Mouse (Mus musculus): ENCODE results near the gene Gpkow. TPM values are rescaled to one million over a fixed set of nuclear protein-coding genes. Genes with fewer than 3 reads are reported as not detected.

Gene Gpkow
- total RNA-seq (2015; ENCODE audit: low replicate concordance) = 7.9 and 13.4 TPM in 2 replicates
- total RNA-seq (2017; ENCODE audit: low replicate concordance) = 9.0 and 11.3 TPM in 2 replicates

DNA sequence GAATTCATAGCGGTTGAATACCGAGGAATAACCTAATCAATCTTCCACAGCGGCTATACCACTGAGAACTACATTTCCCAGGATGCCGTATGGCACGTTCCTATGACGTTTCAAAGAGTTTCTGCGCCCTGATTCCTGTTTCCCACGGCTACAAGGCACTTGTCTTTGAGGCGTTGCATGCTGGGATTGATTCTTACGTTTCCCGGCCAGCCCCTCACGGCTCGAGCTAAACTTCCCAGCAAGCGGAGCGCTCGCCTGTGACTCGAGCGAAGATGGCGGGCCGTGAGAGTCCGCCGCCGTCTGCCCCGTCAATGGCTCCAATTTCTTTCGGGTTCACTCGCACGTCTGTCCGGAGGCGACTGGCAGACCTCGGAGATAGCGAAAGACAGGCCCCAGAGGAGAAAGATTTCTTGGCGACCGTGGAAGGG is at the start of gene Gpkow:
Gene Gpkow, plus strand, starts transcription at position 178 of the 428 bp plus-strand sequence.
- ATAC-seq (replicated peaks; ENCODE audit: low FRiP score, poor library complexity, severe bottlenecking) = peak; percentile 100

- ATAC-seq (replicated peaks; ENCODE audit: low FRiP score, poor library complexity, severe bottlenecking) = peak; percentile 96
These were observed 48.1 kb upstream of the Gpkow start for GRCm38 (mm10) chrX:7648671-7649304.

- peak; percentile 70 for ATAC-seq (replicated peaks; ENCODE audit: low FRiP score, poor library complexity, severe bottlenecking)
These were observed 39.7 kb upstream of the Gpkow start, which contains the start of gene Prickle3 for GRCm38 (mm10) chrX:7657221-7657639. TSS of gene Prickle3 (plus strand) at chrX:7657260.

- no peak for ATAC-seq (replicated peaks; ENCODE audit: low FRiP score, poor library complexity, severe bottlenecking)
These were observed 38.7 kb upstream of the Gpkow start for GRCm38 (mm10) chrX:7658031-7658784.

- no peak for ATAC-seq (replicated peaks; ENCODE audit: low FRiP score, poor library complexity, severe bottlenecking)
These were observed 37.9 kb upstream of the Gpkow start for GRCm38 (mm10) chrX:7658785-7659589.

GRCm38 (mm10) chrX:7661086-7661485 is 35.8 kb upstream of the Gpkow start:
- no peak for ATAC-seq (replicated peaks; ENCODE audit: low FRiP score, poor library complexity, severe bottlenecking)

GRCm38 (mm10) chrX:7662936-7663335 is 34.0 kb upstream of the Gpkow start:
- no peak for ATAC-seq (replicated peaks; ENCODE audit: low FRiP score, poor library complexity, severe bottlenecking)

GRCm38 (mm10) chrX:7664791-7665190 is 32.1 kb upstream of the Gpkow start:
- no peak for ATAC-seq (replicated peaks; ENCODE audit: low FRiP score, poor library complexity, severe bottlenecking)

DNA sequence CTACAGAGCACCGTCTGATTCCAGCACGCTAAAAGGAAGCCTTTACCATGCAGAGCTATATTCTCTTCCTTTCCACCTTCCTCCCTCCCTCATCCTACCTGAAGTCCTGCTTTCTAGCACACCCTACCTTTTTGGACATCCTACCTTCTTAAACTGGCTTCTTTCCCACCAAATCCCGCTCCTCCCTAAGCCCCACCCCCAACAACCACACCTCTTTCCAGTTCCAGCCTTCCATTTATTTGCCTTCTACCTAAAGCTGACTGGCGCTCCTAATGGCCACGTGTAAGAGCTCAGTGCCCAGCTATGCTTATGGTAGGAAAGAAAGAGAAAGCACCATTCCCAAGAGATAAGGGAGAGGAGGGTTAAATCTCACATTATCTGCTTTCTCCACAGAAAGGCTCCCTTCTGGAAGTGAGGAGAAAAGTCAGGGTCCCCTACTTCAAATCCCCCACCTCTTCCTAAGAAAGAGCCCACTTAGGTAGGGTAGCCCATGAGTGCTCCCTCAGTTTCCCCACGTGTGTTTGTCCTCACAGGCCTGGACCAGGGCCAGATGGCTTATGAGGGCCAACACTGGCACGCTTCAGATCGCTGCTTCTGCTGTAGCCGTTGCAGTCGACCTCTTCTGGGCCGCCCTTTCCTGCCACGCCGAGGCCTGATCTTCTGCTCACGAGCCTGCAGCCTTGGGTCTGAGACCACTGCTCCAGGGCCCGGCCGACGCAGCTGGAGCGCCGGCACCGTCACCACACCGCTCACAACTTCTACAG is 31.0 kb upstream of the Gpkow start:
- ATAC-seq (replicated peaks; ENCODE audit: low FRiP score, poor library complexity, severe bottlenecking) = no peak

- peak; percentile 73 for ATAC-seq (replicated peaks; ENCODE audit: low FRiP score, poor library complexity, severe bottlenecking)
These were observed 26.5 kb upstream of the Gpkow start for GRCm38 (mm10) chrX:7670390-7670881.

DNA sequence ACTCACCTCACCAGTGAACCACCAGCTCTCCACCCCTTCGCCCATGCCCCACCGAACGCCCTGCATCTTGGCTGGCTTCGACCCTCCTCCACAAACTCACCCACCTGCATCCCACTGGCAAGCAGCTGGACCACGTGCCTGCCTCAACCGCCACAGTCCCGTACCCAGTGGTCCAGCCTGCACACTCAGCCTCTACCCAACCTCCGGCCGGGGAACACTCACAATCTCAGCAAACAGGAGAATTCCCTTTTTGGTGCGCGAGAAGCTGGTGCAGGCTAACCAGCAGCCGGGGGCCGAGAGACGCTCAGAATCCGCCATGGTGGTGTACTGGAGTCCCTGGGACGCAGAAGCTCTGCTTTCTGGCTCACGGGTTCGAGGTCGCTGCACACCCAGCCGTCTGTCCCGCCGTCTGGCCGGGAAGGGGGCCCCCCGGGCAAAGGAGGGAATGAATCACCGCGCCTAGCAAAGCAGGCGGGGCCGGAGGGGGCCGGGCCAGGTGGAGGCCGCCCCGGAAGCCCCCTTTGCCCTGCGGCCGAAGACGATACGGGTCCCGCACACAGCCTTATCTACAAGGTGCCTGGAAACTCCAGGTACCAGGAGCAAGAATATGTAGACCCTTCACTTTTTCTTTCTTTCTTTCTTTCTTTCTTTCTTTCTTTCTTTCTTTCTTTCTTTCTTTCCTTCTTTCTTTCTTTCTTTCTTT is 25.9 kb upstream of the Gpkow start, which contains the start of gene Plp2:
Gene Plp2, minus strand, starts transcription at position 470 of the 703 bp plus-strand sequence.
- ATAC-seq (replicated peaks; ENCODE audit: low FRiP score, poor library complexity, severe bottlenecking) = 0 out of 2 replicates have a peak, but pooled peaks have one; percentile 5

- ATAC-seq (replicated peaks; ENCODE audit: low FRiP score, poor library complexity, severe bottlenecking) = no peak
These were observed 24.2 kb upstream of the Gpkow start for GRCm38 (mm10) chrX:7672739-7673138.

DNA sequence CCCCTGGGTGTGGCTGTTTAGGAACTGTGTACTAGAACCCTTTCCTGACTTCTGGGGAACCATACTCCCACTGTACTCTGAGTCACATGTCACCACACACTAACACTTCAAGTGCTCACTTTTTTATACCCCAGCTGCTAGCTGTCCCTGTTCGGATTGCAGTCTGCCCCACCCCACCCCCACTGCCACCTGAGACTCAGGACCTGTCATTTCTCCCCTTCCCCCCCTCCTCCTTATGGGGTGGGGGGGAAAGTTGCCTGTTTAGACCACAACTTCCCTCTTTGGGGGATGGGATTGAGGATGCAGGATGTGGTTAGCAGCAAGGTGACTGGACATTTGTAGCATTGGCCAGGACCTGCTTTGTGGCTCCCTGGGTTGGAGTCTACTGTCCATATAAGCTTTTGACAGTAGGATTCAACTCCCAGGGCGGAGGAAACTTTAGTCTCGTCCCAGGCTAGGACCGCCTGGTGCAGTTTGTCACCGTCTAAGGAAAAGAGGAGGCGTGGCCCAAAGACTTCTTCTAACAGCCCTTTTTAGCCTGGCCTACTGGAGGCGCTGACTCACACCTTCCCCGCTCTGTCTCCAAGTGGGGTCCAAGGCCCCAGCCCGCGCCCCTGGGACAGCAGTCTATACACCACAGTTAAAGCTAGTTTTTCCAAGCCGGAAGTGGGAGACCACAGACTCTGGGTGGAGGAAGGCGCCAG is 23.2 kb upstream of the Gpkow start:
- ATAC-seq (replicated peaks; ENCODE audit: low FRiP score, poor library complexity, severe bottlenecking) = no peak

GRCm38 (mm10) chrX:7674284-7675000 is 22.5 kb upstream of the Gpkow start:
- no peak for ATAC-seq (replicated peaks; ENCODE audit: low FRiP score, poor library complexity, severe bottlenecking)

DNA sequence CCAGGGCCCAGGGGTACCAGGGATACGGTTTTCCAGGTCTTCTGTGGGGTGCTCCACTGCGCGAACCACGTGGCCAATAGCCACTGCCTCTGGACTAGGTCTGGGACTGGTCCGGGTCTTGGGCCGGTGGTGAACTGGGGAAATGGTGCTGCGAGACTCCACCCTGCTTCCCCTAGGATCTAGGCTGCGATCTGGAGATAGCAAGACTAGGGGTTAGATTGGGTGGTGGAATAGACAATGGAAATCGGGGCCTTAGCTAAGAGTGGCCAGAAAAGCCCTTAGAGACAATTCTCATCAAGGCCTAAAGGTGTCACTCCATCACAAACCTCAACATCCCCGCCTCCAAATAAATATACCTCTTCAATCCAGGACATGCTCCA is 21.9 kb upstream of the Gpkow start:
- no peak for ATAC-seq (replicated peaks; ENCODE audit: low FRiP score, poor library complexity, severe bottlenecking)

- no peak for ATAC-seq (replicated peaks; ENCODE audit: low FRiP score, poor library complexity, severe bottlenecking)
These were observed 17.9 kb upstream of the Gpkow start for GRCm38 (mm10) chrX:7678986-7679385.

GRCm38 (mm10) chrX:7679405-7680056 is 17.4 kb upstream of the Gpkow start:
- ATAC-seq (replicated peaks; ENCODE audit: low FRiP score, poor library complexity, severe bottlenecking) = peak; percentile 99
